Mouse (Mus musculus): ENCODE data around the gene Tmem121b. TPM values are rescaled to one million over a fixed set of nuclear protein-coding genes. Genes with fewer than 3 reads are reported as not detected.
A peak's percentile ranks its signal among the peaks of the same experiment; 100 is the strongest.

Gene Tmem121b
- total and polyA plus RNA-seq, 2 experiments from 2014 or later, result 2.5 to 25.9 TPM

- DNase-seq (ENCODE audit: low spot score) (no peak), ATAC-seq (no peak)
- 70% methylated on average over 3 of the region's 3 CpGs for WGBS
- Histone ChIP-seq H3K4me1 (ENCODE audit: insufficient read depth, low read length) (peaks cover 24% of the 10 kb centered on the region; the same call in 1 of the 2 replicates), H3K27ac (no peak overlapping the region), H3K9ac (replicated peaks; ENCODE audit: low read length) (no peak overlapping the region), H3K4me2 (ENCODE audit: low read depth, low read length) (no peak overlapping the region), H3K36me3 (ENCODE audit: insufficient read depth, low read length) (no peaks in the 10 kb centered on the region), H3K27me3 (ENCODE audit: insufficient read depth, low read length) (no peaks in the 10 kb centered on the region), H3K9me3 (ENCODE audit: low read length) (no peaks in the 10 kb centered on the region), H3K4me3 (ENCODE audit: low read length) (no peak overlapping the region)
- TF ChIP-seq CTCF (IDR thresholded peaks at IDR 0.05; ENCODE audit: low read depth), result peak; percentile 26; the same call in 1 of the 2 replicates
Observed at GRCm38 (mm10) chr6:120469268-120469667, 24.3 kb downstream of the Tmem121b start.

GRCm38 (mm10) chr6:120468259-120468658 lies 25.3 kb downstream of the Tmem121b start:
- TF ChIP-seq CTCF (IDR thresholded peaks at IDR 0.05; ENCODE audit: low read depth), result no peak
- Histone ChIP-seq H3K27ac (no peak overlapping the region), H3K9ac (replicated peaks; ENCODE audit: low read length) (no peak overlapping the region), H3K27me3 (ENCODE audit: insufficient read depth, low read length) (no peaks in the 10 kb centered on the region), H3K4me2 (ENCODE audit: low read depth, low read length) (no peak overlapping the region), H3K4me1 (ENCODE audit: insufficient read depth, low read length) (peaks cover 17% of the 10 kb centered on the region; the same call in 1 of the 2 replicates), H3K4me3 (ENCODE audit: low read length) (no peak overlapping the region), H3K9me3 (ENCODE audit: low read length) (no peaks in the 10 kb centered on the region), H3K36me3 (ENCODE audit: insufficient read depth, low read length) (no peaks in the 10 kb centered on the region)
- ATAC-seq (no peak), DNase-seq (ENCODE audit: low spot score) (no peak)
- WGBS, result 94% methylated on average over 4 of the region's 4 CpGs

- WGBS, result 76% methylated on average over 10 of the region's 10 CpGs
- no peaks in the 10 kb centered on the region for H3K36me3 ChIP-seq (ENCODE audit: insufficient read depth, low read length)
- H3K9ac ChIP-seq (replicated peaks; ENCODE audit: low read length), result no peak overlapping the region
- no peak overlapping the region for H3K27ac ChIP-seq
- no peaks in the 10 kb centered on the region for H3K27me3 ChIP-seq (ENCODE audit: insufficient read depth, low read length)
- TF ChIP-seq CTCF (IDR thresholded peaks at IDR 0.05; ENCODE audit: low read depth), result peak; percentile 32
- ATAC-seq (no peak), DNase-seq (ENCODE audit: low spot score) (no peak)
- H3K4me2 ChIP-seq (ENCODE audit: low read depth, low read length), result no peak overlapping the region
- H3K9me3 ChIP-seq (ENCODE audit: low read length), result no peaks in the 10 kb centered on the region
- H3K4me1 ChIP-seq (ENCODE audit: insufficient read depth, low read length), result peaks cover 3% of the 10 kb centered on the region; the same call in 1 of the 2 replicates
- no peak overlapping the region for H3K4me3 ChIP-seq (ENCODE audit: low read length)
Observed at GRCm38 (mm10) chr6:120466609-120467329, 26.8 kb downstream of the Tmem121b start.

- no peaks in the 10 kb centered on the region for H3K4me1 ChIP-seq (ENCODE audit: insufficient read depth, low read length)
- no peaks in the 10 kb centered on the region for H3K36me3 ChIP-seq (ENCODE audit: insufficient read depth, low read length)
- no peak overlapping the region for H3K27ac ChIP-seq
- DNase-seq (ENCODE audit: low spot score) (no peak), ATAC-seq (no peak)
- H3K4me3 ChIP-seq (ENCODE audit: low read length), result no peak overlapping the region
- 41% methylated on average over 4 of the region's 4 CpGs for WGBS
- TF ChIP-seq CTCF (IDR thresholded peaks at IDR 0.05; ENCODE audit: low read depth), result no peak
- H3K27me3 ChIP-seq (ENCODE audit: insufficient read depth, low read length), result no peaks in the 10 kb centered on the region
- no peaks in the 10 kb centered on the region for H3K9me3 ChIP-seq (ENCODE audit: low read length)
- H3K4me2 ChIP-seq (ENCODE audit: low read depth, low read length), result no peak overlapping the region
- H3K9ac ChIP-seq (replicated peaks; ENCODE audit: low read length), result no peak overlapping the region
Observed at GRCm38 (mm10) chr6:120465393-120465792, 28.2 kb downstream of the Tmem121b start.

- no peak for ATAC-seq
- TF ChIP-seq CTCF (IDR thresholded peaks at IDR 0.05; ENCODE audit: low read depth), result no peak
- 36% methylated on average over 9 of the region's 9 CpGs for WGBS
- no peak overlapping the region for H3K4me3 ChIP-seq (ENCODE audit: low read length)
- no peaks in the 10 kb centered on the region for H3K27me3 ChIP-seq (ENCODE audit: insufficient read depth, low read length)
- DNase-seq (ENCODE audit: low spot score), result no peak
- no peaks in the 10 kb centered on the region for H3K4me1 ChIP-seq (ENCODE audit: insufficient read depth, low read length)
- H3K27ac ChIP-seq, result no peak overlapping the region
- no peaks in the 10 kb centered on the region for H3K36me3 ChIP-seq (ENCODE audit: insufficient read depth, low read length)
- H3K9me3 ChIP-seq (ENCODE audit: low read length), result no peaks in the 10 kb centered on the region
- H3K4me2 ChIP-seq (ENCODE audit: low read depth, low read length), result peak overlapping the region; percentile 56
- no peak overlapping the region for H3K9ac ChIP-seq (replicated peaks; ENCODE audit: low read length)
Observed at GRCm38 (mm10) chr6:120464406-120464939, 29.1 kb downstream of the Tmem121b start.

GRCm38 (mm10) chr6:120463884-120464283 lies 29.7 kb downstream of the Tmem121b start:
- peak overlapping the region; percentile 56 for H3K4me2 ChIP-seq (ENCODE audit: low read depth, low read length)
- H3K4me3 ChIP-seq (ENCODE audit: low read length), result peak overlapping the region; percentile 57
- WGBS, result under 1% methylated on average over 11 of the region's 11 CpGs
- H3K27me3 ChIP-seq (ENCODE audit: insufficient read depth, low read length), result no peaks in the 10 kb centered on the region
- peak; percentile 33; the same call in 1 of the 2 replicates for TF ChIP-seq CTCF (IDR thresholded peaks at IDR 0.05; ENCODE audit: low read depth)
- 0 out of 2 replicates have a peak, but pooled peaks have one; percentile 36 for ATAC-seq
- no peak overlapping the region for H3K9ac ChIP-seq (replicated peaks; ENCODE audit: low read length)
- no peak overlapping the region for H3K27ac ChIP-seq
- H3K9me3 ChIP-seq (ENCODE audit: low read length), result no peaks in the 10 kb centered on the region
- DNase-seq (ENCODE audit: low spot score), result peak; percentile 61
- H3K4me1 ChIP-seq (ENCODE audit: insufficient read depth, low read length), result no peaks in the 10 kb centered on the region
- H3K36me3 ChIP-seq (ENCODE audit: insufficient read depth, low read length), result no peaks in the 10 kb centered on the region

Data from hindbrain, postnatal 0 days (tissue).